Mouse (Mus musculus) embryonic facial prominence, embryonic 11.5 days (tissue): ENCODE data around the gene Nacc2. TPM values are rescaled to one million over a fixed set of nuclear protein-coding genes. Genes with fewer than 3 reads are reported as not detected.

Source experiments
- ATAC-seq: fragments of 200-750 bp; cut with Nextera tagmentation; replicated peaks from 2 replicates; pipeline ENCODE4 v1.8.0; 2017; ENCODE audit warnings: low read depth; ENCODE audit not compliant: insufficient number of reproducible peaks, low FRiP score, low TSS enrichment
- DNase-seq: peaks from one replicate; pipeline ENCODE4 v3.0.0-alpha.2; 2015; ENCODE audit warnings: low spot score
- H3K27ac ChIP-seq: fragments of 300-500 bp; sonication (generic); replicated peaks from 2 replicates; pipeline ENCODE4 v1.5.1; 2014; ENCODE audit warnings: mild to moderate bottlenecking, low read depth, low read length, control low read depth
- H3K27me3 ChIP-seq: fragments of 300-500 bp; sonication (generic); 2 replicates; pipeline ENCODE4 v1.6.1; 2014; ENCODE audit warnings: mild to moderate bottlenecking, low read length, moderate library complexity, mixed read lengths; ENCODE audit not compliant: control insufficient read depth, insufficient read depth
- H3K36me3 ChIP-seq: fragments of 300-500 bp; sonication (generic); replicated peaks from 2 replicates; pipeline ENCODE4 v1.6.1; 2014; ENCODE audit warnings: low read depth, mild to moderate bottlenecking, low read length, moderate library complexity, mixed read lengths; ENCODE audit not compliant: control insufficient read depth, insufficient read depth
- H3K4me1 ChIP-seq: fragments of 300-500 bp; sonication (generic); 2 replicates; pipeline ENCODE4 v1.6.1; 2014; ENCODE audit warnings: low read length, mixed read lengths; ENCODE audit not compliant: control insufficient read depth, insufficient read depth
- H3K4me2 ChIP-seq: fragments of 300-500 bp; sonication (generic); 2 replicates; pipeline ENCODE4 v1.6.1; 2014; ENCODE audit warnings: low read depth, mild to moderate bottlenecking, control low read depth, low read length, moderate library complexity
- H3K4me3 ChIP-seq: fragments of 300-500 bp; sonication (generic); 2 replicates; pipeline ENCODE4 v1.5.1; 2014; ENCODE audit warnings: low read depth, low read length, control low read depth
- H3K9ac ChIP-seq: fragments of 300-500 bp; sonication (generic); replicated peaks from 2 replicates; pipeline ENCODE4 v1.6.1; 2014; ENCODE audit warnings: mild to moderate bottlenecking, control low read depth, low read length
- H3K9me3 ChIP-seq: fragments of 300-500 bp; sonication (generic); replicated peaks from 2 replicates; pipeline ENCODE4 v1.6.1; 2016; ENCODE audit warnings: mild to moderate bottlenecking, low read length, inconsistent platforms, mixed read lengths; ENCODE audit not compliant: control insufficient read depth
- WGBS: fragments of 180-500 bp; shearing (Covaris S2); extraction: QIAGEN DNeasy Blood & Tissue Kit; methylation state at CpG from one replicate; pipeline ENCODE4 v1.1.7; 2014; 5-methylcytosine and 5-hydroxymethylcytosine counted together
- polyA plus RNA-seq: library from polyadenylated mRNA; unstranded; fragments of >200 nt; fragmentation: Nextera tagmentation; extraction: Ambion mirVana; gene quantifications from 2 replicates; pipeline ENCODE4 v1.2.1, GENCODE M21; 2014

Gene Nacc2
- polyA plus RNA-seq, 1 experiment from 2014 or later = 2.7 TPM

DNA sequence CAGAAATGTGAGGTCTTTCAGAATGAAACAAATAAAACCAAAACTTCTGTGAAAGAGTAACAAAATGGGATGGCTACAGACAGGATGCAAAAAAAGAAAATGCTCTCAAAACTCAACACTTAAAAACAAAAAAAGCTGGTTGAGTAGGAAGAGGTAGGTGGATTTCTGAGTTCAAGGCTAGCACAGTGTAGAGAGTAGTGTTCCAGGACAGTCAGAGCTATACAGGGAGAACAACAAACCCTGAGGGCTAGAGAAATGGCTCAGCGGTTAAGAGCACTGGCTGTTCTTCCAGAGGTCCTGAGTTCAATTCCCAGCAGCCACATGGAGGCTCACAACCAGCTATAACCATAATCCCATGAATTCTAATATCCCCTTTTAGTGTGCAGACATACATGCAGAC, 54.4 kb downstream of the Nacc2 start:
- H3K27me3 ChIP-seq = no peaks in the 10 kb centered on the region
- H3K27ac ChIP-seq = no peak overlapping the region
- no peaks in the 10 kb centered on the region for H3K9me3 ChIP-seq
- H3K4me1 ChIP-seq = no peaks in the 10 kb centered on the region
- H3K4me3 ChIP-seq = no peak overlapping the region
- no peak overlapping the region for H3K9ac ChIP-seq
- ATAC-seq (no peak), DNase-seq (no peak)
- WGBS = 82% methylated on average over 1 of the region's 1 CpGs
- H3K36me3 ChIP-seq = no peaks in the 10 kb centered on the region
- H3K4me2 ChIP-seq = no peak overlapping the region

DNA sequence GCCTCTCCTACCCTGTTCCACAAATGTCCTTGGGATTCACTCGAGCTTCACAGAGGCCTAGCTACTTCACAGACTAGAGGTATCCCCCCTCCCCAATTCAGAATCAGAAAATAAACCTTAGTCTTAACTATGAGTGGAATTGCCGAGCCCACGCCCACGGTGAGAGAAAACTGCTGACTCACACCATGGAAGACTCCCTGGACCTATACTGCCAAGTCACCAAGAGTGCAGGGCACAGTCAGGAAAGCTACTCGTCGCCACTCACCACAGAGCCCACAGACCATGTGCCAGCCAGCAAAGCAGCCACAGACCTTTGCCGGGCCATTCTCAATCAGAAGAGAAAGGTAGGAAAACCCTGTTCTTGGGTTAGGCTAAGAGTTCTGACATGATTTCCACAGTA, 54.8 kb downstream of the Nacc2 start:
- H3K4me2 ChIP-seq = no peak overlapping the region
- no peak overlapping the region for H3K9ac ChIP-seq
- H3K36me3 ChIP-seq = no peaks in the 10 kb centered on the region
- ATAC-seq = no peak
- H3K4me3 ChIP-seq = no peak overlapping the region
- 78% methylated on average over 7 of the region's 7 CpGs for WGBS
- H3K4me1 ChIP-seq = no peaks in the 10 kb centered on the region
- no peaks in the 10 kb centered on the region for H3K9me3 ChIP-seq
- no peak overlapping the region for H3K27ac ChIP-seq
- H3K27me3 ChIP-seq = no peaks in the 10 kb centered on the region
- no peak for DNase-seq

DNA sequence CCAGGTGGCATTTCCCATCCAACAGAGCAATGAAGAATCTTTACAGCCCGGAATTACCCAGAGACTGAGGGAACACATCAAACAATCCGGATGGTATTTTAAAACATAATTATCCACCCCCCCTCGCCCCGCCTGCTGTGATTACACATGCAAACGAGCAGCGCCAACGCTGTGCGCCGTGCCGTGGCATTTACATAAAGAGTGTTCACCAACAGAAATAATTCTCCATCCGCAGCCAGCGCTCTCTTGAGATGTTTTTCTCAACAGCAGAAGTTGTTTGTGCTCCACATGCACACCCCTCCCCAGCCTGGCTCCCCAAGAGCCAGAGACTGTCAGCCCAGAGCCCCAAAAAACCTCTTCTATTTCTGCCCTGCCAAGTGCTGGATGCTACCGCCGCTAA, 56.5 kb downstream of the Nacc2 start:
- Histone ChIP-seq H3K9me3 (no peaks in the 10 kb centered on the region), H3K4me3 (no peak overlapping the region), H3K4me1 (no peaks in the 10 kb centered on the region), H3K4me2 (no peak overlapping the region), H3K27ac (no peak overlapping the region), H3K9ac (no peak overlapping the region), H3K36me3 (no peaks in the 10 kb centered on the region), H3K27me3 (no peaks in the 10 kb centered on the region)
- 85% methylated on average over 14 of the region's 14 CpGs for WGBS
- DNase-seq (no peak), ATAC-seq (no peak)

DNA sequence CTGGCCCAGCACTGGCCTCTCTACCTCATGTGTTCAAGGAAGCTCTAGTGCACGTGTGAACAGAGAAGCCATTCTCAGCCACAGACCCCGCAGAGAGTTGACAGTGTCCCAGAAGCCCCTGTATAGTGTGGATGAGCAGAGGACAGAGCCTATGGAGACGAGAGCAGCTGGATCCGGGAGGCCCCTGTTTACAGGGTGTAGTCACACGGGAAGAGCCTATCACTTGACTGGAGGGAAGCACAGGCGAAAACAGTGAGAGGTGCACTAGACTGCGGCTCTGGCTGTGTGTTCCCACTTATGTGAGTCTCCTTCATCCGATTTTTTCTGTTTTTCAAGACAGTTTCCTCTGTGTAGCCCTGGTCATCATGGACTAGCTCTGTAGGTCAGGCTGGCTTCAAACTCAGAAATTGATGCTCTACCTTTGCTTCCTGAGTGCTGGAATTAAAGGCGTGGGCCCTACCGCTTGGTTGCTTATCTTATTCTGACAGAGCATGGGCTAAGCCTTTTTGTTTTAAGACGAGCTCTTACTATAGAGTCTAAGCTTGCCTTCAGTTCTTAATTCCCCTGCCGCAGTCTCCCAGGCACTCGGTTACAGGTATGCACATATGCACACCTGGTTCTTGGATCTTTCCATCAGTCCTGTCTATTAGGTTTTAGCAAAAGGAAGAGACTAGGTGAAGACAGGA, 60.1 kb downstream of the Nacc2 start:
- no peak overlapping the region for H3K27ac ChIP-seq
- no peaks in the 10 kb centered on the region for H3K36me3 ChIP-seq
- no peak overlapping the region for H3K9ac ChIP-seq
- no peak overlapping the region for H3K4me2 ChIP-seq
- WGBS = 84% methylated on average over 13 of the region's 13 CpGs
- no peak for DNase-seq
- no peaks in the 10 kb centered on the region for H3K9me3 ChIP-seq
- H3K4me1 ChIP-seq = no peaks in the 10 kb centered on the region
- H3K4me3 ChIP-seq = no peak overlapping the region
- H3K27me3 ChIP-seq = no peaks in the 10 kb centered on the region
- no peak for ATAC-seq

DNA sequence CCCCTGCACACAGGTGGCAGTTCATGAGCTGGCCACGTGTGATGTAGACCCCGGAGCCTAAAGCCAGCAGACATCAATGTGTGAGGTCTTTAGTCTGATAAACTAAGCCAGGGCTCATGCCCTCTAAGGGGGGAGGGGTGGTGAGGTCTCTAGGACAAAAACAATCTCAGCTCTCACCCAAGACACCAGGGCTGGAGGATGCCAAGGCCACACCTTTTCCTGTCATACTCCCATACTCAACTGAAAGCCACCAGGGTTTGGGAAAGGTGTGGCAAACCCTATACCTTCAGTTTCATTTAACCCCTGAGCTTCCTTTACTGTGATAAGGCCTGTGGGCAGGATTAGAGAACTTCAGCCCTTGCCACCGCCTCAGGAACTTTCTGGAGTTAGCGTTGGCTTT, 60.8 kb downstream of the Nacc2 start:
- H3K27ac ChIP-seq = no peak overlapping the region
- no peaks in the 10 kb centered on the region for H3K4me1 ChIP-seq
- WGBS = 69% methylated on average over 4 of the region's 4 CpGs
- H3K27me3 ChIP-seq = no peaks in the 10 kb centered on the region
- H3K9ac ChIP-seq = no peak overlapping the region
- no peak for DNase-seq
- no peaks in the 10 kb centered on the region for H3K36me3 ChIP-seq
- no peak overlapping the region for H3K4me3 ChIP-seq
- ATAC-seq = no peak
- H3K9me3 ChIP-seq = no peaks in the 10 kb centered on the region
- no peak overlapping the region for H3K4me2 ChIP-seq

DNA sequence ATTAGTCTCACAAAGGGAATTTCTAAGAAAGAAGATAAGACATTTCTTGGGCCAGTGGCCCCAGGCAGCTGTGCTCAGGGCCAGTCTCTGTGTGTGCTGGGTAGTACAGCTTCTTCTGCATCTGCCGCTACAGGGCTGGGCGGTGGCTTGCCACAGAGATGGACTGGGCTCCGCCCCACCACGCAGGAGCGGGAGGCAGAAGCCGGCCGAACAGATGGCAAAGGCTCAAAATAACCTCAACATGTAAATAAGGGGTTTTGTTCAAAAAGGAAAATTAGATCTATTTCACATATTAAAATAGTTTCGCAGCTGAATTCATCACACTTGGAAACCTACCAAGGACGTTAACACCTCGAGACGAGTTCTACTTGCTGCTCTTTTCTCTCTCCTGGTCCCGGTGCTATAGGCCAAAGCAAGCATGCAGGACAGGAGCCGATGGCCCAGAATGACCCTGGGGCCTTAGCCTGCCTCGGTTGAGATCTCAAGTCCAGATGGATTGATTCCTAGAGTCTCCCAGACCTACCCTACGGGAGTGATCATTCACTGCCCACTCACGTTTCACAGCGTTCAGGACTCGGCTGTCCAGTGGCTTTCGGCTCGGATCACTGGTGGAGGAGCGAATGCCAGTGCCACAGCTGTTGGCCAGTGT, 61.9 kb downstream of the Nacc2 start:
- Histone ChIP-seq H3K4me3 (no peak overlapping the region), H3K9ac (no peak overlapping the region), H3K36me3 (no peaks in the 10 kb centered on the region), H3K4me2 (no peak overlapping the region), H3K27ac (no peak overlapping the region), H3K4me1 (no peaks in the 10 kb centered on the region), H3K9me3 (no peaks in the 10 kb centered on the region), H3K27me3 (no peaks in the 10 kb centered on the region)
- 78% methylated on average over 21 of the region's 21 CpGs for WGBS
- DNase-seq (no peak), ATAC-seq (no peak)

DNA sequence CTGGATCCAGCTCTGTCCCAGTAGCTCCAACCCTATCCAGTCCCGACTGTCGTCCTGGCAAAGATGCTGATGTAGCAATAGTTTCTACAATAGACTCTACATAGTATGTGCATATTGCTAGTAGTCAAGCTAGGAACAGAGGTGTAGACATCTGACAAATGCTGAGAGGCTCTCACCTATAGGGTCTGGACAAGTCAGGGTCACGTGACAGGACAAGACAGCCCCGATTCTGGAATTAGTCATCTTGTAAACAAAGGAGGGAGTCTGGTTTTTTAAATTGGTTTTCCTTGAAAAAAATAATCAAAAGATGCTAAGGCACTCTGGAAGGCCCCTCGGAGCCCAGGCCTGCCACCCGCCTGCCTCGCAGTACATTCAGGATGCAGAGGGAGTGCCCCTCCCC, 66.0 kb downstream of the Nacc2 start:
- H3K9ac ChIP-seq = no peak overlapping the region
- no peaks in the 10 kb centered on the region for H3K4me1 ChIP-seq
- no peaks in the 10 kb centered on the region for H3K36me3 ChIP-seq
- no peak overlapping the region for H3K4me3 ChIP-seq
- no peak overlapping the region for H3K27ac ChIP-seq
- no peaks in the 10 kb centered on the region for H3K27me3 ChIP-seq
- no peak overlapping the region for H3K4me2 ChIP-seq
- DNase-seq (no peak), ATAC-seq (no peak)
- no peaks in the 10 kb centered on the region for H3K9me3 ChIP-seq
- 83% methylated on average over 7 of the region's 7 CpGs for WGBS

DNA sequence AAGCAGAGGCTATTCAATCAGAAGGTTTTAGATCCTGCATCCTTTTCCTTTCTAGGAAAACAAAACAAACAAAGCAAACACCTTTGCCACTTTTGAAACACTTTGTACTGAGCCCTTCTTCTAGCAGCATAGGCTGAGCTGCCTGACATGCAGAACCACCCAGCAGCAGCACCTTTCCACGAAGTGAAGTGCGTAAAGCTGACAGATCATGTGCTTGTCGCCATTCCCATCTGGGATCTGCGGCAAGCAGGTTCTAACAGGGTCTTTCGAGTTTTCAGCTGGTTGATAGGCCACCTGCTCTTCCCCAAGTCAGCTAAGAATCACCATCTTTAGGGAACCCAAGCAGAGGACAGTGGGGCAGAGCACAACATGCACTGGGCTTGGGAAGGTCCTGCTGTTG, 66.8 kb downstream of the Nacc2 start:
- Histone ChIP-seq H3K9ac (no peak overlapping the region), H3K27ac (no peak overlapping the region), H3K9me3 (no peaks in the 10 kb centered on the region), H3K36me3 (no peaks in the 10 kb centered on the region), H3K4me2 (no peak overlapping the region), H3K4me3 (no peak overlapping the region), H3K27me3 (no peaks in the 10 kb centered on the region), H3K4me1 (no peaks in the 10 kb centered on the region)
- WGBS = 76% methylated on average over 5 of the region's 5 CpGs
- no peak for ATAC-seq
- no peak for DNase-seq
